Mouse (Mus musculus): ENCODE measurements around the gene Caprin1. TPM values are rescaled to one million over a fixed set of nuclear protein-coding genes. Genes with fewer than 3 reads are reported as not detected.
A peak's percentile ranks its signal among the peaks of the same experiment; 100 is the strongest.

The Caprin1 gene
- polyA plus RNA-seq, 1 experiment from 2014 or later: 434 TPM

DNA sequence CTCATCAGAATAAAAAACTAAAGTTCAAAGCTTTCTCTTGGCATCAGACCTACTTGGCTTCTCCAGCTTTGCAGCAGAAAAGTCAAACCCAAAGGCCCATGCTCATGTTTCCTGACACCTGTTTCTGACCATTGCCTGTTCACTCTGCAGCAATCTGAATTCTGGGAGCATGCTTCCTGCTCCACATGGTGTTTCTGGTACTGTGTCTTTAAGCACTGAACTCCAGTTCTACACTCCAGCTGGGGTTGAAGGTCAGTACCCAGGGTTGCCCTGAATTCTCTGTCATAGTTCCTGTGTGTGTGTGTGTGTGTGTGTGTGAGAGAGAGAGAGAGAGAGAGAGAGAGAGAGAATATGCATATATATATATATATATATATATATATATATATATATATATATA is 11.0 kb upstream of the Caprin1 start:
- no peak overlapping the region for H3K4me3 ChIP-seq (ENCODE audit: low read depth, low read length)
- ATAC-seq (no peak), DNase-seq (ENCODE audit: low spot score) (no peak)
- no peak overlapping the region for H3K9ac ChIP-seq (ENCODE audit: low read length)
- no peaks in the 10 kb centered on the region for H3K27me3 ChIP-seq (replicated peaks; ENCODE audit: control insufficient read depth, insufficient read depth, low read length)
- H3K4me1 ChIP-seq (ENCODE audit: control insufficient read depth, insufficient read depth, low read length): no peaks in the 10 kb centered on the region
- H3K4me2 ChIP-seq (ENCODE audit: low read length): no peak overlapping the region
- no peaks in the 10 kb centered on the region for H3K9me3 ChIP-seq (replicated peaks; ENCODE audit: control insufficient read depth, low read length)
- no peaks in the 10 kb centered on the region for H3K36me3 ChIP-seq (ENCODE audit: control insufficient read depth, insufficient read depth, low read length)
- no peak overlapping the region for H3K27ac ChIP-seq (ENCODE audit: low read depth, low read length)

- H3K4me1 ChIP-seq (ENCODE audit: control insufficient read depth, insufficient read depth, low read length): no peaks in the 10 kb centered on the region
- no peak overlapping the region for H3K4me3 ChIP-seq (ENCODE audit: low read depth, low read length)
Measured at GRCm38 (mm10) chr2:103803770-103804530, 6.5 kb upstream of the Caprin1 start.

DNA sequence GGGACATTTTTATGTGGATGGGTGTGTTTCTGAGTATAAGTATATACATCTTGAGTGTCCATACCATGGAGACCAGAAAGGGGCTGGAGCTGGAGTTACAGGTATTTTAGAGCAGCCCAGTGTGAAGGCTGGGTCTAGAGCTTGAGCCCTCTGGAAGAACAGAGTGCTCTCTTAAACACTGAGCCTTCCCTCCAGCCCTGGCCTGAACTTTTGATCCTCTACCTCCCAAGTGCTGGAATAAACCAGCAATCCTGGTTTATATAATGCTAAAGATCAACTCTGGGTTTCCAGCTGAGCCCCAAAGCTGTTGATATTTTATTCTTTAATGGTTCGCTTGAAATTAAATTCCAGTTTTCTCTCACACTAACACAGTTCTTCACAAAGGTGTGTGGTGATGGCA is 5.0 kb upstream of the Caprin1 start:
- DNase-seq (ENCODE audit: low spot score) (no peak), ATAC-seq (no peak)
- H3K4me1 ChIP-seq (ENCODE audit: control insufficient read depth, insufficient read depth, low read length): peaks cover 3% of the 10 kb centered on the region; the same call in 1 of the 2 replicates
- no peak overlapping the region for H3K9ac ChIP-seq (ENCODE audit: low read length)
- no peaks in the 10 kb centered on the region for H3K9me3 ChIP-seq (replicated peaks; ENCODE audit: control insufficient read depth, low read length)
- H3K27me3 ChIP-seq (replicated peaks; ENCODE audit: control insufficient read depth, insufficient read depth, low read length): no peaks in the 10 kb centered on the region
- WGBS: 85% methylated on average over 1 of the region's 1 CpGs
- no peak overlapping the region for H3K4me3 ChIP-seq (ENCODE audit: low read depth, low read length)
- no peak overlapping the region for H3K27ac ChIP-seq (ENCODE audit: low read depth, low read length)
- no peak overlapping the region for H3K4me2 ChIP-seq (ENCODE audit: low read length)
- no peaks in the 10 kb centered on the region for H3K36me3 ChIP-seq (ENCODE audit: control insufficient read depth, insufficient read depth, low read length)

More at GRCm38 (mm10) chr2:103803770-103804530, 6.5 kb upstream of the Caprin1 start:
- no peak overlapping the region for H3K27ac ChIP-seq (ENCODE audit: low read depth, low read length)
- H3K27me3 ChIP-seq (replicated peaks; ENCODE audit: control insufficient read depth, insufficient read depth, low read length): no peaks in the 10 kb centered on the region
- DNase-seq (ENCODE audit: low spot score) (no peak), ATAC-seq (no peak)
- WGBS: 86% methylated on average over 5 of the region's 5 CpGs
- no peak overlapping the region for H3K4me2 ChIP-seq (ENCODE audit: low read length)
- H3K9ac ChIP-seq (ENCODE audit: low read length): no peak overlapping the region
- no peaks in the 10 kb centered on the region for H3K9me3 ChIP-seq (replicated peaks; ENCODE audit: control insufficient read depth, low read length)
- H3K36me3 ChIP-seq (ENCODE audit: control insufficient read depth, insufficient read depth, low read length): no peaks in the 10 kb centered on the region

DNA sequence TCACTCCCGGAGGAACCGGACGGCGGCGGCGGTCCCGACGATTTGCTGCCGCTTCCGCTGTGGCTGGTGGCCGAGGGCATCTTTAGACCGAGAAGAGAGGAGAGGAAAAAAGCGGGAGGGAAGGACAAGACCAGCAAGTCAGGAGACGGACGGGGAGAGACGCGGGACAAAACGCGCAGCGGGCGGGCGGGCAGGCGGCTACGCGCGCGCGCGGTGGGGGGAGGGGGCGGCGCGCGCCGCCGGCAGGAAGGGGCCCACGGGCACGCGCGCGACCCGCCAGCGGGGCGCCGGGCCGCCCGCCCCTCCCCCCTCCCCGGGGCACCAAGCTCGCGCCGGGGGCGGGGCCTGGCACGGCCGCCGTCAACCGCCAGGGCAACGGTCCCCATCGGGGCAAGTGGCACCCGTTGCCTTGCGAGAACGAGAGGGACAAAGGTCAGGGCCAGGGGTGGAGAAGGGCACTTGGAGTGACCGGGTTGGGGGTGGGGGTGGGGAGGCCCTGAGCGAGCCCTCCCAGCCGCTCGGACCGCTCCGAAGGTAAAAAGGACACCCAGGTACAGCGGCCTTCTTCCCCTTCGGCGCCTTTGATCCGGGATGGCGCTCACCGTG is 485 bp downstream of the Caprin1 start:
- Histone ChIP-seq H3K4me1 (ENCODE audit: control insufficient read depth, insufficient read depth, low read length) (peaks cover 13% of the 10 kb centered on the region), H3K27me3 (replicated peaks; ENCODE audit: control insufficient read depth, insufficient read depth, low read length) (no peaks in the 10 kb centered on the region), H3K4me2 (ENCODE audit: low read length) (peak overlapping the region; percentile 61), H3K9me3 (replicated peaks; ENCODE audit: control insufficient read depth, low read length) (no peaks in the 10 kb centered on the region), H3K4me3 (ENCODE audit: low read depth, low read length) (peak overlapping the region; percentile 93), H3K9ac (ENCODE audit: low read length) (peak overlapping the region; percentile 99), H3K27ac (ENCODE audit: low read depth, low read length) (peak overlapping the region; percentile 100), H3K36me3 (ENCODE audit: control insufficient read depth, insufficient read depth, low read length) (peaks cover 21% of the 10 kb centered on the region)
- ATAC-seq (peak; percentile 60), DNase-seq (ENCODE audit: low spot score) (peak; percentile 89)
- WGBS: 1% methylated on average over 53 of the region's 72 CpGs

DNA sequence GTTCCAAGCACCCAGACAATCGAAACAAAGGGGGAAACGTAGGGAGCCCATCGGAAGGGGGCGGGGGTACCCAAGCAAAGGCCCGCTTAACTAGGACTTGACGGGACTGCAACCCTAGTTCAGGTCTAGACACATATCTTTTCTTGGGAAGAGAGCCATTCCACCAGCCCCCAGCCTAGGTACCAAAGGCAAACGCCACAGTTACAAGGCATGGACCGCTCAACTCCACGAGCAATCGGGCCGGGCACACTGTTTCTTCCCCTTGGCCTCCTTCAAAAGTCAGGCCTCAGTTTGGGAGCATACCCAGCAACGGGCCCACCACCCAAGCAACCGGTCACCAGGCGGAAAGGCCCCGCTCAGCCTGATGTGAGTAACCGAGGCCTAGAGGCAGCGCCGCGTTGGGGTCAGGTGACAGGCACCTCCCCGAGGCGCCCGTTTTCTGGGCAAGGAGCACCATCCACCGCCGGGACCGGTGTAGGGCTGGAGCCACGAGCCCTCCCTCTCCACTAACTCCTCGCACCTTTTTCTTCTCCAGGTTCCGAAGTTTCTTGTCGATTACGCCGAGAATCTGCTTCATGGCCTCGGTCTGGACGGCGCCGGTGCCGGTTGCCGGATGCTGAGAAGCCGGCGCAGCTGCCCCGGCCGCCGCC is 1.1 kb downstream of the Caprin1 start:
- WGBS: 0% methylated on average over 42 of the region's 42 CpGs
- H3K4me2 ChIP-seq (ENCODE audit: low read length): peak overlapping the region; percentile 61
- ATAC-seq: peak; percentile 52
- H3K27me3 ChIP-seq (replicated peaks; ENCODE audit: control insufficient read depth, insufficient read depth, low read length): no peaks in the 10 kb centered on the region
- H3K4me1 ChIP-seq (ENCODE audit: control insufficient read depth, insufficient read depth, low read length): peaks cover 13% of the 10 kb centered on the region
- H3K9me3 ChIP-seq (replicated peaks; ENCODE audit: control insufficient read depth, low read length): no peaks in the 10 kb centered on the region
- H3K36me3 ChIP-seq (ENCODE audit: control insufficient read depth, insufficient read depth, low read length): peaks cover 24% of the 10 kb centered on the region
- H3K27ac ChIP-seq (ENCODE audit: low read depth, low read length): peak overlapping the region; percentile 100
- H3K9ac ChIP-seq (ENCODE audit: low read length): peak overlapping the region; percentile 99
- DNase-seq (ENCODE audit: low spot score): peak; percentile 71
- H3K4me3 ChIP-seq (ENCODE audit: low read depth, low read length): peak overlapping the region; percentile 93

DNA sequence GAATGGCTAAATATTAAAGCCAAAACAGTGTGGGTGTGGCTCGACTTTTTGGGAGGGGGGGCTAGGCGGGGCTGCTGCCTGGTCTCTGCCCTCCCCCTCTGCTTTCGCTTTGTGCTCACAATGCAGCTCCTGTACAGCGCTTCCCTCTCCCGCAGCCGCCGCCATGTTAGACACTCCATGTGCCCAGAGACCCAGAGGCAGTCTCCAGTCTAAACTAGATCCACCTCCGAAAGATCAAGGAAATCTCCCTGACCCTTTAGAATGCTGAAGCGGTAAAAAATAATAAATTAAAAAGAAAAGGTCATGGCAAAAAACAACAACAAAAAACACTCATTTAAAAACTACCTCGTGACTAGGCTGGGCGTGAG is 1.6 kb downstream of the Caprin1 start:
- H3K4me3 ChIP-seq (ENCODE audit: low read depth, low read length): peak overlapping the region; percentile 93
- H3K4me2 ChIP-seq (ENCODE audit: low read length): peak overlapping the region; percentile 61
- ATAC-seq (peak; percentile 76), DNase-seq (ENCODE audit: low spot score) (peak; percentile 85)
- no peaks in the 10 kb centered on the region for H3K9me3 ChIP-seq (replicated peaks; ENCODE audit: control insufficient read depth, low read length)
- no peaks in the 10 kb centered on the region for H3K27me3 ChIP-seq (replicated peaks; ENCODE audit: control insufficient read depth, insufficient read depth, low read length)
- H3K27ac ChIP-seq (ENCODE audit: low read depth, low read length): peak overlapping the region; percentile 100
- H3K4me1 ChIP-seq (ENCODE audit: control insufficient read depth, insufficient read depth, low read length): peaks cover 16% of the 10 kb centered on the region
- peaks cover 29% of the 10 kb centered on the region for H3K36me3 ChIP-seq (ENCODE audit: control insufficient read depth, insufficient read depth, low read length)
- peak overlapping the region; percentile 99 for H3K9ac ChIP-seq (ENCODE audit: low read length)
- WGBS: under 1% methylated on average over 11 of the region's 11 CpGs

DNA sequence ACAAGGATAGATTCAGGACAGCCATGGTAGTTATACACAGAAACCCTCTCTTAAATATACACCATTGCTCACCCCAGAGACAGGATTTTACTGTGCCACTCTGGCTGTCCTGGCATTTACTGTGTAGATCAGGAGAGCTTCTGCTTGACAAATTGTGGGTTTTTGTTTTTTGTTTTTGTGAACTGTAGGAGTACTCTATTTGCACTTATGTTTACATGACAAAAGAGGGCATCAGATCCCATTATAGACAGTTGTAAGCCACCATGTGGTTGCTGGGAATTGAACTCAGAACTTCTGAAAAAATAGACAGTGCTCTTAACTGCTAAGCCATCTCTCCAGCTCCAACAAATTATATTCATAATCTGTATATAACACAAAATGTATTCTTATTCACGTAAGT is 5.4 kb downstream of the Caprin1 start:
- peaks cover 13% of the 10 kb centered on the region for H3K4me1 ChIP-seq (ENCODE audit: control insufficient read depth, insufficient read depth, low read length)
- H3K9me3 ChIP-seq (replicated peaks; ENCODE audit: control insufficient read depth, low read length): no peaks in the 10 kb centered on the region
- ATAC-seq (no peak), DNase-seq (ENCODE audit: low spot score) (no peak)
- H3K4me2 ChIP-seq (ENCODE audit: low read length): no peak overlapping the region
- no peaks in the 10 kb centered on the region for H3K27me3 ChIP-seq (replicated peaks; ENCODE audit: control insufficient read depth, insufficient read depth, low read length)
- no peak overlapping the region for H3K9ac ChIP-seq (ENCODE audit: low read length)
- H3K4me3 ChIP-seq (ENCODE audit: low read depth, low read length): no peak overlapping the region
- peaks cover 44% of the 10 kb centered on the region for H3K36me3 ChIP-seq (ENCODE audit: control insufficient read depth, insufficient read depth, low read length)
- 88% methylated on average over 1 of the region's 1 CpGs for WGBS
- no peak overlapping the region for H3K27ac ChIP-seq (ENCODE audit: low read depth, low read length)

- no peak overlapping the region for H3K4me3 ChIP-seq (ENCODE audit: low read depth, low read length)
- WGBS: 98% methylated on average over 1 of the region's 1 CpGs
- H3K27ac ChIP-seq (ENCODE audit: low read depth, low read length): no peak overlapping the region
- peaks cover 36% of the 10 kb centered on the region for H3K36me3 ChIP-seq (ENCODE audit: control insufficient read depth, insufficient read depth, low read length)
- H3K9ac ChIP-seq (ENCODE audit: low read length): no peak overlapping the region
- H3K4me2 ChIP-seq (ENCODE audit: low read length): no peak overlapping the region
- no peaks in the 10 kb centered on the region for H3K27me3 ChIP-seq (replicated peaks; ENCODE audit: control insufficient read depth, insufficient read depth, low read length)
- no peaks in the 10 kb centered on the region; the same call in 1 of the 2 replicates for H3K4me1 ChIP-seq (ENCODE audit: control insufficient read depth, insufficient read depth, low read length)
- H3K9me3 ChIP-seq (replicated peaks; ENCODE audit: control insufficient read depth, low read length): no peaks in the 10 kb centered on the region
- no peak for DNase-seq (ENCODE audit: low spot score)
- no peak for ATAC-seq
Measured at GRCm38 (mm10) chr2:103785735-103786134, 11.7 kb downstream of the Caprin1 start.

DNA sequence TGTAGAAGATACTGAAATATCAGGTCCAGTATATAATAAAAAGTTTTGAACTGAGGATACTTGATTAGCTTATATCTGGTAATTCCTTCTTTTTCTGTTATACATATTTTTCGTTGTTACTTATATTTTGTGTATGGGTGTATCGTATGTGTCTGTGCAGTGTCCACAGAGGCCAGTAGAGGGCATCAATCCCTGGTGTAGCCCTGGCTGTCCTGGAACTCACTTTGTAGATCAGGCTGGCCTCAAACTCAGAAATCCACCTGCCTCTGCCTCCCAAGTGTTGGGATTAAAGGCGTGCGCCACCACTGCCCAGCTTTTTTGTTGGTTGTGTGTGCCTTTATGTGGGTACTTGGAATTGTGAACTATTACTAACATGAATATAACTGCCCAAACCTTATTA is 12.8 kb downstream of the Caprin1 start:
- H3K4me3 ChIP-seq (ENCODE audit: low read depth, low read length): no peak overlapping the region
- H3K9ac ChIP-seq (ENCODE audit: low read length): no peak overlapping the region
- no peak overlapping the region for H3K4me2 ChIP-seq (ENCODE audit: low read length)
- ATAC-seq (no peak), DNase-seq (ENCODE audit: low spot score) (no peak)
- H3K36me3 ChIP-seq (ENCODE audit: control insufficient read depth, insufficient read depth, low read length): peaks cover 40% of the 10 kb centered on the region
- no peak overlapping the region for H3K27ac ChIP-seq (ENCODE audit: low read depth, low read length)
- no peaks in the 10 kb centered on the region for H3K4me1 ChIP-seq (ENCODE audit: control insufficient read depth, insufficient read depth, low read length)
- 88% methylated on average over 4 of the region's 4 CpGs for WGBS
- no peaks in the 10 kb centered on the region for H3K9me3 ChIP-seq (replicated peaks; ENCODE audit: control insufficient read depth, low read length)
- H3K27me3 ChIP-seq (replicated peaks; ENCODE audit: control insufficient read depth, insufficient read depth, low read length): no peaks in the 10 kb centered on the region

Data from forebrain, embryonic 14.5 days (tissue).